Mouse (Mus musculus): ENCODE results near the gene Cenpx. TPM values are rescaled to one million over a fixed set of nuclear protein-coding genes. Genes with fewer than 3 reads are reported as not detected.
"Not testable (repeated sequence)": the region's sequence is repeated elsewhere in the genome, so short reads cannot be mapped to it uniquely, and the experiment has no call there.

Gene Cenpx
- total RNA-seq (2021): 10 to 100 TPM; 22.1 to 32.3 TPM
- long read RNA-seq, experiment 1, transcript Cenpx-202 (5 exons, 606 nt): major isoform, 13 of 31 reads
- long read RNA-seq, experiment 1, partial matches to known transcripts: 2 of 31 reads
- long read RNA-seq, experiment 1, other reads (novel, unspliced or antisense): 12 of 31 reads
- long read RNA-seq, experiment 2, transcript Cenpx-203 (6 exons, 873 nt): minor isoform, 5 of 33 reads
- long read RNA-seq, experiment 2, transcript Cenpx-202 (5 exons, 606 nt): major isoform, 17 of 33 reads
- long read RNA-seq, experiment 2, partial matches to known transcripts: 0 of 33 reads
- long read RNA-seq, experiment 2, other reads (novel, unspliced or antisense): 11 of 33 reads

DNA sequence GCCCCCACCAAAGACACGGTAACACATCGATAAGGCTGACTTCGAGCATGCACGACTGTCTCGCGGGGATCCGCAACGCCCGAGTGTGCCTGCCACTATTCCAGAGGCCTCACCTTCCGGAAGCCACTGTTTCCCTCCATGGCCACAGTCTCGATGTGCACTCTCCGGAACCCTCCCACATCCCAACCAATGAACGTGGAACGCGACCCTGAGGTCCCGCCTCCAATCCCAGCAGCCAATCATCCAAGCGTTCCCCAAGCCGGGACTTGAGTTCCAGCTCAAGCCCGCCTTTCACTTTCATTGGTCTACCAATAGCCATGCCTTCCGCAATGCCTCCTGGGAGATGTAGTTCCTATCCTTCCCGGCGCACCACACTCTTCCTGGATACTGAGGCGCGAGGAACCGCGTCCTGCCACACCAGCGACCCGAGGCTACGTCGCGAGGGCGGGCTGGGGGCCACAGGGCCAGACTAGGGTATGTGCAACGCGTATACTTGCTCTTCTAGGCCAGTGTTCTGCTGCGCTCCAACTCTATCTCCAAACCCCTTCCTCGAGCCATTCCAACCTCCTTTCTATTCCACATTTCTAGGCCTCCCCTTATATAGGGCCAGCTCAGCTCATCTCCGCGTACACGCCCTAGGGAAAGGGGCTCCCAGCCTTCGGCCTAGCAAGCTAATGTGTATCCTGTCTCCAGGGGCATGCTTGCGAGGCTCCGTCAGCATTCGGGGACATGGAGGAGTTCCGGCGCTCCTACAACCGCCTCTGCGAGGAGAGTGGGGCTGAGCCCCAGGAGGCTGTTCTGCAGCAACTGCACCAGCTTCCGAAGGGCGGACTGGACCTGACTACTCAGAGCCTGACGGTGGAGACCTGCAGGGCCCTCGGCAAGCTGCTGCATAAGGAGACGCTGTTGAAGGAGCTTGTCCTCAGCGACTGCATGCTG is at the start of gene Cenpx, which contains the start of gene Lrrc45:
Gene Cenpx, minus strand, starts transcription at position 159 of the 939 bp plus-strand sequence.
Gene Lrrc45, plus strand, starts transcription at position 346 of the 939 bp plus-strand sequence.
- Histone ChIP-seq H3K27ac (peak within 1 kb of the TSS; percentile 93), H3K4me3 (peak within 1 kb of the TSS; percentile 96)
- intact Hi-C loops (cut with DNase I): loop anchor here (2.0 to 5.0 kb wide), 2 partner anchors 89 to 222 kb away; partner anchors contain the start of genes Sirt7 and Slc25a10
- DNase-seq: peak; percentile 97
- TF ChIP-seq CTCF (IDR thresholded peaks at IDR 0.05): no peak

DNA sequence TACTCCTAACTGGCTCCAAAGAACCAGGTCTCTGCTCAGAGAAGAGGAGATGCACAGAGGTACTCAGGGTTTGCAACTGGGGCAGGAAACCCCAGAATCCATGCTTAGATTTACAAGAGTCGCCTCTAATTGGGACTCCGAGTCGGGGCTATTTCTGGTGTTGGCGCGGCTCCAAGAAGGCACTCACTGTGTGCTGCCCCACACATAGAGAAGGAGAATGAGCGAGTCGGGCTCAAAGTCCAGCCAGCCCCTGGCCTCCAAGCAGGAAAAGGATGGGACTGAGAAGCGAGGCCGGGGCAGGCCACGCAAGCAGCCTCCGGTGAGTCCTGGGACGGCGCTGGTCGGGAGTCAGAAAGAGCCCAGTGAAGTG is 49.1 kb upstream of the Cenpx start, which contains the start of gene Hmga1b:
Gene Hmga1b, plus strand, starts transcription at position 123 of the 370 bp plus-strand sequence.
- H3K27ac ChIP-seq; intact Hi-C loops (cut with DNase I): not testable (repeated sequence)
- DNase-seq: peak; percentile 30
- H3K4me3 ChIP-seq: peak within 1 kb of the TSS; percentile 47

DNA sequence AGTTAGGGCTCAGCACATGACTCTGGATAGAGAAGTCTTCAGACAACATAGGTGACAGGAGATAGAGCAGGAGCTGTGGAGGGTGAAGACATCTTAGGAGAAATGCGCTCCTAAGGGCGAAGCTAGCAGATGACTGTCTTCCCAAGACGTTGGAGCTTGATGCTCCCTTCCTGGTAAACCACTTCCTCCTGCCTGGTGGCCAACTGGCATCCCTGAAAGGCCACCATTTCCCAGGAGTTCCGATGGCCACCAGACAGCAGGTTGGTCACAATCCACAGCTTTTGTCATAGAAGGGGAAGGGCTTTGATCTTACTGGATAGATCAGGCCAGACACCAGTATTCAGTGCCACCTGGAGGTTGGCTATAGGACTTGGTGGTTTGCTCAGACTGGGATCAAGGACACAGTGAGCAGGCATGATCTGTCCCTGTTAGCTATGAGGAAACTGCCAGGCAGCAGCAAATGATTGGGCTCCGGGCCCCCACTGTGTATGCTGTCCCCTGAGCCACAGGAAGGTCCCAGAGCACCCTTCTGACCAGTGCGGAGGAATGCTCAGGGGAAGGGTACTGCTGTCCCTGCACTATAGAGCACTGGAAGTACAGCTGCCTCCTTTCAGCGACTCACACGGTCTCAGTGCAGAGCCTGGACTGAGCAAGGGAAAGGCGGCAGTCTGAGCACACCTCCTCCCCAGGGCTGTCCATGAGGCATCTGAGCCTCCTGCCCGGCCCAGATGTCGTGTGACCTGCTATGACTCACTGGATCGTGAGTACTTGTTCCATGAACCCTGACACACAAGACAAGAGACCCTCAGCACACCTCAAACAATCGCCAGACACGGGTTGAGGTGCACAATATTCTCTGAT is 48.5 kb upstream of the Cenpx start:
- Histone ChIP-seq H3K4me3 (no peak overlapping the region), H3K27ac (no peak overlapping the region)
- no peak for DNase-seq
- TF ChIP-seq CTCF (IDR thresholded peaks at IDR 0.05): no peak
- intact Hi-C loops (cut with DNase I): no loop called here

DNA sequence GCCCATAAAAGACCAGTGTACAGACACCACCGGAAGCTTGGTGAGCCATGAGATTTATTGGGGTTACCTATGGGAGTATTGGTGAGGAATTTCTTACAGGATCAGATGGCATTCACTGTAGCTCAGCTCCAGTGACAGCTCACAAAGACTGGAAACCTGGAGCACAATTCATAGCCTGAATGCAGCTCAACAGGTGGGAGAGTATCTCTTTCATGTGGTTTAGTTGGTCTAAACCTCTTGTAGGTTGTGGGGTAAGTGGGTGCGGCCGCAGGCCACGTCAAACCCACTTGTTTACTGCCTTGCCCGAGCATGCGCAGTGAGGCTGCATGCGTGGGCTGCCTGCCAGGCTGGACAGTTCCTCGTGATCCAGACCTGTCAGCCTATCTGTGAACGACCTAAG is 46.7 kb upstream of the Cenpx start:
- intact Hi-C loops (cut with DNase I): no loop called here
- no peak for TF ChIP-seq CTCF (IDR thresholded peaks at IDR 0.05)
- Histone ChIP-seq H3K27ac (no peak overlapping the region), H3K4me3 (no peak overlapping the region)
- DNase-seq: no peak

DNA sequence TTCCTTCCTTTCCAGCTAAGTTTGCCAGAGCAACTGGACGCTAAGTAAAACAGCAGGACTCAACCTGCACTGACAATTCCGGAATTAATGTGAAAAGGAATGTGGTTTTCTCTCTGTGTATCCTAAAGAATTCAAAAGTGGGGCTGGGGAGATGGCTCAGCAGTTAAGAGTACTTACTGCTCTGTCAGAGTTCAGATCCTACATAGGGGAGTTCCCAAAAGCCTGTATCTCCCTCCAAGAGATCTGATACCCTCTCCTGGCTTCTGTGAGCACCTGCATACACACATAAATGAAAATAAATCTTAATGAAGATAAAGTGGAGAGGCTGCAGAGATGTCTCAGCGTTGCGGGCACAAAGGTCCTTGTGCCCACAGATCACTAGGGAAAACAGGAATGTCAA is 38.1 kb upstream of the Cenpx start:
- no peak for DNase-seq
- Histone ChIP-seq H3K4me3 (no peak overlapping the region), H3K27ac (no peak overlapping the region)
- intact Hi-C loops (cut with DNase I): loop anchor here (2.0 kb wide), 1 partner anchor 15 kb away; no protein-coding TSS in a partner anchor
- no peak for TF ChIP-seq CTCF (IDR thresholded peaks at IDR 0.05)

DNA sequence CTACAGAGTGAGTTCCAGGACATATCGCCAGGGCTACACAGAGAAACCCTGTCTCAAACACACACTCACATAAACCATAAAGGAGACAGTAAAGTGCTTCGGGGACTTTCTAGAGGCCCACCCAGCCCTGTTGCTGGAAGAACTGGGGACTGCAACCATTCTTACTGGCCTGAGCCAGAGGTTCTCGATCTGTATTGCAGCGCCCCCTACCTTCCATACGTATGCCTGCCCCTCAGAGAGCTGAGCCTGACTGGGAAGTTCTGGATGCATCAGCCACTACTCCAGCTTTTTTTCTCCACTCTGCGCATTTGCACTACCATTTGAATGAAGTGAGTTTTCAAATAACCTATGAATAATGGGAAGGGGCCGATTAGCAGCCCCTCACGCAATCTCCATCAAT is 35.9 kb upstream of the Cenpx start:
- intact Hi-C loops (cut with DNase I): loop anchor here (2.0 kb wide), 1 partner anchor 29 kb away; the partner anchor contains the start of gene Rac3
- H3K4me3 ChIP-seq: no peak overlapping the region
- peak; percentile 67 for DNase-seq
- no peak overlapping the region for H3K27ac ChIP-seq
- peak; percentile 68 for TF ChIP-seq CTCF (IDR thresholded peaks at IDR 0.05)

DNA sequence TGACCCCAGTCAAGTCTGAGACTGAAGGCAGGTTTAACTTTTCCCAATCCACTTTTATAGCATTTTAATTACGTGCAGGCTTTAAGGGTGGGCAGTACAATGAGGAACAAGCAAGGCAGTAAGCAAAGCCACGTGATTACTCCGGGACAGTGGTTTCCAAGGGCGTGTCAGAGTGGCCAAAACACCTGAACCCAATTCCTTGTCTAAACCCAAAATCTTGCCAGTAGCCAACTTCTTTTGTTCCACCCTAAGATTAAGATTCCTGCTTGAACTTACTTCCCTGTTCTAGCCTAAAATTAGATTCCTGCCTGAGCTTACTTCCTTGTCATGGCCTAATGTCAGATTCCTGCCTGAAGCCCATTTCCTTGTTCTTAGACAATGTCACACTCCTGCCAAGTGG is 34.4 kb upstream of the Cenpx start:
- no peak for DNase-seq
- TF ChIP-seq CTCF (IDR thresholded peaks at IDR 0.05): no peak
- intact Hi-C loops (cut with DNase I): loop anchor here (2.0 kb wide), 1 partner anchor 27 kb away; the partner anchor contains the start of gene Rac3
- Histone ChIP-seq H3K27ac (peak overlapping the region; percentile 59), H3K4me3 (no peak overlapping the region)

DNA sequence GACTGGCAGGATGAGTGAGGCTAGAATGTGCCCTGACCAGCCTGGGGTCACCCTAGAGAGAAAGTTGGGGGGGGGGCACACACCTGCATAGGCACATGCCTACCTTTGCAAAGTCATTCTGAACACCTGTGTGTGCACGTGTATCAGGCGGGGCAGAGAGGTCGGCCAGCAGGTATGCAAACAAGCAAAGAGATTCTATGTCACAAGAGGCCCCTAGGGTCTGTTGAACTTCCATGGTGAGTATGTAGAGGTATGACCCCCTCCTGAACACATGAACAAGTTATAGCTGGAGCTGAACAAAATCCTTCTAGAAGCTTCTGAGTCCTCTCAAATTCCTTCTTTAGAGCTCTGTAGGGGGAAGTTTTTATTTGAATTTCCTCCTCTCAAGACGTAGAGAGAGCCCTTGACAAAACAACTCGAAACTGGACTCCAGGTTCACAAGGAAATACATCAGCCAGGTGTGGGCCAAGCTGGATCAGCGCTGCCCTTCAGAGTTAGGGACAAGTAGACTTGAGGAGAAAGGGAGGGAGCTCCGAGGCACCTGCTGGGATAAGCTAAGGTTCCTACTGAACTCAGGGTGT is 30.7 kb upstream of the Cenpx start:
- no peak for TF ChIP-seq CTCF (IDR thresholded peaks at IDR 0.05)
- H3K27ac ChIP-seq: no peak overlapping the region

DNA sequence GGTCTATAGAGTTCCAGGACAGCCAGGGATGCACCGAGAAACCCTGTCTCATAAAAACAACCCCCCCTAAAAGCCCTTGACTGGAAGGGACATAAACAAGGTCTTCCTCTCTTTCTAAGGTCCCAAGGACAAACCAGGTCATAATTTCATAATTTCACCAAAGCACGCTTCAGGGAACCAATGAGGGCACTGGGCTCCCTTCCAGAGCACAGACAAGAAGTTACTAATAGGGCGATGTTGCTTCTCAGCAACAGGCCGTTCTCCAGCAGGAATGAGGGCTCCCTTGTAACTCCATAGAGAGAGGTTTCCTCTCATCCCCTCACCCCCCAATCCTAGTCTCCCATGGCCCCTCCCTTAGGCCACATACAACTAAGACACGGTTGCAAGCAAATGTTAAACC is 27.4 kb upstream of the Cenpx start:
- DNase-seq: no peak
- intact Hi-C loops (cut with DNase I): no loop called here
- no peak overlapping the region for H3K4me3 ChIP-seq
- TF ChIP-seq CTCF (IDR thresholded peaks at IDR 0.05): no peak
- H3K27ac ChIP-seq: no peak overlapping the region

More for the DNA sequence above, 30.7 kb upstream of the Cenpx start:
- DNase-seq: no peak
- intact Hi-C loops (cut with DNase I): no loop called here
- no peak overlapping the region for H3K4me3 ChIP-seq

DNA sequence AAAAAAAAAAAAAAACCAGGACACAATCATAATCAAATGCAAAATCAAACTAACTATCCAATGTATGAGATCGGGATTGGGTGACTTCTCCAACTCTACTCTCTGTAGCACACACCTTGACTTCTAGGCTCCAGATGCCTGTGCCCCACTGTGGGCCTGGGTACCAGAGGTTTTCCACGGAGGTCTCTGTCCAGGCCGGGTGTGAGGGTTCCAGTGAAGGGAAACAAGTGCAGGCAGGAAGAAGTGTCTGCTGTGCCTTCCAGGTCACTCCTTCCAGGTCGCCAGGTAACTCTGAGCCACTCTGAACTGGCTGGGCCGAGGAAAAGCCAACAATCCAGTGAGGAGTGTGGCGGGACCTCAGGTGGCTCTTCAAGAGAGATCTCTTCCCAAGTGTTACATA is 22.9 kb upstream of the Cenpx start:
- H3K4me3 ChIP-seq: no peak overlapping the region
- no peak overlapping the region for H3K27ac ChIP-seq
- DNase-seq: no peak
- intact Hi-C loops (cut with DNase I): loop anchor here (2.0 kb wide), 1 partner anchor 14 kb away; no protein-coding TSS in a partner anchor
- TF ChIP-seq CTCF (IDR thresholded peaks at IDR 0.05): no peak

DNA sequence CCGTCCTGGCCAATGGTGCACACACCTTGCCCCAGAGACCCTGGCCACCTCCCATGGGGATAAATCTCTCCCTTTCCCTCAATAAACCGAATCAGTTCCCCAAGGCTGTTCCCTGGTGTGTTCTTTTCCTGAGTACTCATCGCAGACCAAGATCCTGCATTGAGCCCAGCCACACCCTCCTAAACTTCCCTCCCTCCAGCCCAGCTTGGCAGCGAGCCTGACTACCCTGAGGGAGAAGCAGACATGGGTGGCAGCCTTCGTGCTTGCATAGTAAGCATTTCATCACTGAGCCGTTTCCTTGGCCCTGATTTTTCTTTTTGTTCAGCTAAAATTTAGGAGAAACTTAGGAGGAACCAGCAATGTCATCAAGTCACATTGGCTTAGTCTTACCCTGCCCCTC is 20.0 kb upstream of the Cenpx start:
- Histone ChIP-seq H3K4me3 (no peak overlapping the region), H3K27ac (no peak overlapping the region)
- no peak for TF ChIP-seq CTCF (IDR thresholded peaks at IDR 0.05)
- peak; percentile 69 for DNase-seq
- intact Hi-C loops (cut with DNase I): no loop called here
